Mouse (Mus musculus) embryo, embryonic 11.5 days (tissue): ENCODE results near the gene Zkscan1.

Experiments
- DNase-seq: peaks from one replicate; pipeline ENCODE4 v3.0.0-alpha.2; 2012; ENCODE audit warnings: low read depth, low spot score

Gene Zkscan1

DNA sequence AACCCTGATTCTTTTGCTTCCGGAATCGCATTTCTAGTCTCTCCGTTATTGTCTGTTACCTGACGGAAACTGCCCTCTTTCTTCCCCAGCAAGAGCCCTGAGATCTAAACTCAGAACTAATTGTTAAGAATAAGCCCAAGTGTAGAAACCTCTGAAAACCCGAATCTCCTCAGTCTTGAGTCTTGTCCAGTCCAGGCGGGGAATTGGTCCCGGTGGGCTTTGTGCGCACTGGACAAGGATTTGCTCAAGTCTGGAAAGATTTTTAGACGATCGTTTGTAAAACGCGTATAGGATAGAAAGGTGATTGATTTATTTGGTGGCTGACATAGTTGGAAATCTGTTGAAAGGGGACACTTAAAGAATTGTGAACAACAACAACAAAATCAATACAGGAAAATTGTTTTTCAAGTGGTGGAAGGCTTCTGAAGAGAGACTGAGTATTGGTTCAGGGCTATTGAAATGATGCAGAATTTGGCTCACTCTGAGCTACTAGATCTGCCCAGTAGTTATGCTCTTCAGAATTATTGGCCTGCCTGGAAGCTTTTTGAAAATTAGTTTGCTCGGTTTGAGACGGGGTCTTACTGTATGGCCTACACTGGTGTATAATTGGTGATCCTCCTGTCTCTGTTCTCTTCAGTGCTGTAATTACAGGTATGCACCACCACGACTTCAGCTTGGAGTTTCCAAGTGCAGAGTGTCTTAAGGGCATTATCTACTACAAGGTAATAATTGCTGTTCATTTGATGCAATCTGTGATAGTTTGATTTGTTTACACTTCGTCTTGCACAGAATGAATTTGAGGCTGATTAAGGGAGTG, 32.5 kb downstream of the Zkscan1 start:
- DNase-seq, result no peak

DNA sequence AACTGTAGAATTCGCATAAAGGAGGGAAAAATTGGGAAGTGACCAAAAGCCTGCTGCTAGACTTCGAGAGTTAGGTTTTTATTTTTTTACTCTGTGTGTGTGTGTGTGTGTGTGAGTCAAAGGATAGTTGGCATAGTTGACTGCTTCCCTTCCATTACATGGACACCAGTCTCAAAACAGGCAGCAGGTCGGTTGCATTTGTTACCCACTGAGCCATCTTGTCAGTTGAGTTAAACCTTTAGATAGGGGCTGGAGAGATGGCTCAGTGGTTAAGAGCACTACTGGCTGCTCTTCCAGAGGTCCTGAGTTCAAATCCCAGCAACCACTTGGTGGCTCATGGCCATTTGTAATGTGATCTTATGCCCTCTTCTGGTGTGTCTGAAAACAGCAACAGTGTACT, 33.2 kb downstream of the Zkscan1 start:
- DNase-seq, result no peak

DNA sequence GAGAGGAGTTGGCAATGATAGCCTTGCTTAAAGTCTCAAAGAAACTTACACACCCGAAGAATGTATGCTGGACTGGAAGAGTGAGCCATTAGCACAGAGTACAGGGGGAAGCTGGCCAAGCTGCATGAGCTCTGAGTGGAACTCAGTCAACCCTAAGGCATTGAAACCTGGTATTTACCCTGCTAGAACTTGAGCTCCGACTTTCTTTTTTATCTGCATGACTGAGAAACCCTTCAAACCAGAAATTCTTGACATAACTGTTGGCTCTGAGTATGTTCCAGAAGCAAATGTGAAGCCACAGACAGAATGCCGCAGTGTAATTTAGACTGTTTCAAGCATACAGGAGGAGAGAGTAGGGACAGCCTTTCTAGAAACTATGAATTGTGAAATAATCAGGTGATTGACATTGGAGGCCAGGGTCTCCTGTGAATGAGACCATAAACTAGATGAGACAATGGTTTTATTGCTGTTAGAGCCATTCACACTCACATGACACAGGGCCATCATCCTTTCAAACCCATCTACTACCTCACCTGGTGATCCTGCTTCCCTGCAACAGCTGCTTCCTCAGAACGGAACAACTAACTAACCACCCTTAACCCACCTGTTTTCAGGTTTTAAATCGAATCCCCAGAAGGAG, 47.7 kb downstream of the Zkscan1 start:
- no peak for DNase-seq

DNA sequence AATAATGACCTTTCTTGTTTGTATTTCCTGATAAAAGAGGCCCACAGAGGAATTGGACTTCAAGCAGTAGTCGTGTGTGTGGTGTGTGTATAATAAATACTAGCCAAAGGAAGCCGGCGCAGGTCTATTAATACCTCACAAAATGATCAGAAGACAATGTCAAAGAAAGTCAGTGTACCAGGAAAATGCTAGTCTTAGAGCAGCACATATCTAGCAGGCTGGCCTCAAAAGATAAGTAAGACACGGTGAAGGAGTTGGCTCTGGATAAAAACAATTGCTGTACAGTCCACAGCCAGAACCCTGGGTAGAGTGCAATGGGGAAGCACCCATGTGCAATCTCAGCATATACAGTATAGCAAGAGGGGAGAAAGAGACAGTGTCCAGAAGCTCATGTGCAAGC, 52.4 kb downstream of the Zkscan1 start:
- DNase-seq, result no peak

DNA sequence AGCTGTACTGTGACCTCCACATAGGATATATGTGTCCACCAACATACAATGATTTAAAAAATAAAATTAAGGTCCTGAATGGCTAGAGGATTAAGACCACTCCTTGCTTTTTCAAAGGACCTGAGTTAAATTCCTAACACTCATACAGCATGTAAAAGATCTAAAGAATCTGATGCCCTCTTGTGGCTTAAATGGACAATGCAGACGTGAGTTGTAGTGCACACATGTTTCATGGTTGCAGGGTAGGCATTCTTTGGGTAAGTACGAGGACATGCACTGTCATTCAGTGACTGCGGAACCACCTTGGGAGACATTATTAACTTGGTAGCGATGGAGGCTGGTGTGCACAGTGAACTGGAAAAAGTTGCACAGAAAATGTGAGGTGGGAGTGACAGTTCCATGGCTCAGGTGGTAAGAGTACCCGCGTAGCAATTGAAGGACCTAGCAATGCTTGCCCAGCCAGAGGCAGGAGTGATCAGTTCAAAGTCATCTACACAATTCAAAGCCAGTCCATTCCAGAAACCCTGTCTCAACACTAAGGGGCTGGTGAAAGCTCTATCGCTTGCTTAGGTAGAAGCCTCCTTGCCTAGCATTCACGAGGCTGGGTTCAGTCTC, 53.2 kb downstream of the Zkscan1 start:
- DNase-seq, result no peak

DNA sequence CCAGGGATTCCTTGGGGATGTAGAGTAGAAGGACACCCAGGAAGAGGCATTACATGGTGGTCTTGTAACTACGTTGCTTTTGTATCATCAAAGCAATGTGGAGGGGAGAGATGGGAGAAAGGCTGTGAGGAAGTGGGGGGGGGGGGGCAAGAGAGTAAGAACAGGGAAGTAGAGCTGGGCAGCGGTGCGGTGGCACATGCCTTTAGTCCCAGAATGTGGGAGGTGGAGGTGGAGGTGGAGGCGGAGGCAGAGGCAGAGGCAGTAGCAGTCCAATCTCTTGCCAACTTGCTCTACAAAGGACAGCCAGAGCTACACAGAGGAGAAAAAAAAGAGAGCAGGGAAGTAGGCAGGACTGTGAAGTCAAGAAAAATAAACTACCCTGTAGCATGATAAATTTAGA, 53.7 kb downstream of the Zkscan1 start:
- no peak for DNase-seq

DNA sequence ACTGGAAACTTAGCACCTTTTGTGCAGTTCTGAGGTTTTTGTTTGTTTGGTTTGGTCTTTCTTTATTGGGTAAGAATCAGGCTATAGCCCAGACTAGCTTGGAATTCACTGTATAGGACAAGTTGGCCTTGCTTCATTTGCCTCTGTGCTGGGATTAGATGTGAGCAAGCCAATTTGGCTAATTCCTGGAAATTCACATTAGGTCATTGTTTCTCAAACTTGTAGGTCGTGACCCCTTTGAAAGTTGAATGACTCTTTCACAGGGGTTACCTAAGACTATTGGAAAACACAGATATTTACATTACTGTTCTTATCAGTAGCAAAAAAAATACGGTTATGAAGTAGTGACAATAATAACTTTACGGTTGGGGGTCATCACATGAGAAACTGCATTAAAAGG, 69.5 kb downstream of the Zkscan1 start:
- DNase-seq, result no peak

DNA sequence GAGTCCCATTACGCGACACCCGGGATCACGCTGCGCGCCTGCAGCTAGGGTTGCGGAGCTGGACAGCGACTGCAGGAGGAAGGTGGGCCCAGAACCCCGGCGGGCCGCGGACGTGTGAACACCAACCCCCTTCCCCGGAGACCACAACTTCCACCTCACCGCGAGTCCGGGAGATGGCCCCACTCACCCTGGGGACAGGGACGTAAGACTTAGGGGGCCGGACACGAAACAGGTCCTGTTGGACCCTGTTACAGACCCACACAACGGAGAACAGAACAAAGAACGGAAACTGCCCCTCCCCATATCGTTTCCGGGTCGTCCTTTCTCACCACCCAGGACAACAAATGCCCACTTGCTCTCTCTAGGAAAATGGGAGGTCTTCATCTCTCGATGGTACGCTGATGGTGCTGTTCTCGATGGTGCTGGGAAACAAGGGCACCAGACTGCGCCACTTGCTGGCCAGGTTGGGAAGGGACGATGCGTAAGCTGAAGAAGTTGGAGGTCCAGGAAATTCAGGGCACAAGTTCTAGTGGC, 70.6 kb downstream of the Zkscan1 start, which contains the start of gene Zfp113:
Gene Zfp113 (minus strand): TSS at position 302 of the 534 bp plus-strand sequence.
- DNase-seq, result peak; percentile 90
